Mouse (Mus musculus) intestine, embryonic 16.5 days (tissue): ENCODE measurements around the gene Arhgef6. TPM values are rescaled to one million over a fixed set of nuclear protein-coding genes. Genes with fewer than 3 reads are reported as not detected.

ENCODE experiments used
- ATAC-seq: fragments of 200-750 bp; cut with Nextera tagmentation; 2 replicates; pipeline ENCODE4 v1.8.0; 2017; ENCODE audit warnings: moderate TSS enrichment, moderate library complexity
- H3K27ac ChIP-seq: fragments of 300-500 bp; sonication (generic); 2 replicates; pipeline ENCODE4 v1.5.1; 2014; ENCODE audit warnings: mild to moderate bottlenecking, low read length
- H3K27me3 ChIP-seq: fragments of 300-500 bp; sonication (generic); replicated peaks from 2 replicates; pipeline ENCODE4 v1.6.1; 2014; ENCODE audit warnings: low read length, control low read depth, mixed read lengths; ENCODE audit not compliant: control insufficient read depth, insufficient read depth
- H3K36me3 ChIP-seq: fragments of 300-500 bp; sonication (generic); 2 replicates; pipeline ENCODE4 v1.6.1; 2014; ENCODE audit warnings: low read length, control low read depth; ENCODE audit not compliant: control insufficient read depth, insufficient read depth
- H3K4me1 ChIP-seq: fragments of 300-500 bp; sonication (generic); 2 replicates; pipeline ENCODE4 v1.6.1; 2014; ENCODE audit warnings: low read length, control low read depth, mixed read lengths; ENCODE audit not compliant: control insufficient read depth, insufficient read depth
- H3K4me2 ChIP-seq: fragments of 300-500 bp; sonication (generic); 2 replicates; pipeline ENCODE4 v1.6.1; 2014; ENCODE audit warnings: low read depth, low read length, control low read depth
- H3K4me3 ChIP-seq: fragments of 300-500 bp; sonication (generic); 2 replicates; pipeline ENCODE4 v1.5.1; 2014; ENCODE audit warnings: mild to moderate bottlenecking, low read length
- H3K9ac ChIP-seq: fragments of 300-500 bp; sonication (generic); 2 replicates; pipeline ENCODE4 v1.6.1; 2014; ENCODE audit warnings: low read depth, low read length
- H3K9me3 ChIP-seq: fragments of 300-500 bp; sonication (generic); 2 replicates; pipeline ENCODE4 v1.6.1; 2016; ENCODE audit warnings: low read length, control low read depth; ENCODE audit not compliant: control insufficient read depth
- WGBS: fragments of 180-500 bp; shearing (Covaris S2); extraction: QIAGEN DNeasy Blood & Tissue Kit; methylation state at CpG from one replicate; pipeline ENCODE4 v1.1.7; 2014; 5-methylcytosine and 5-hydroxymethylcytosine counted together
- polyA plus RNA-seq: library from polyadenylated mRNA; unstranded; fragments of >200 nt; fragmentation: Nextera tagmentation; extraction: Ambion mirVana; gene quantifications from 2 replicates; pipeline ENCODE4 v1.2.1, GENCODE M21; 2015

The Arhgef6 gene
- polyA plus RNA-seq = 3.6 and 4.0 TPM in 2 replicates

DNA sequence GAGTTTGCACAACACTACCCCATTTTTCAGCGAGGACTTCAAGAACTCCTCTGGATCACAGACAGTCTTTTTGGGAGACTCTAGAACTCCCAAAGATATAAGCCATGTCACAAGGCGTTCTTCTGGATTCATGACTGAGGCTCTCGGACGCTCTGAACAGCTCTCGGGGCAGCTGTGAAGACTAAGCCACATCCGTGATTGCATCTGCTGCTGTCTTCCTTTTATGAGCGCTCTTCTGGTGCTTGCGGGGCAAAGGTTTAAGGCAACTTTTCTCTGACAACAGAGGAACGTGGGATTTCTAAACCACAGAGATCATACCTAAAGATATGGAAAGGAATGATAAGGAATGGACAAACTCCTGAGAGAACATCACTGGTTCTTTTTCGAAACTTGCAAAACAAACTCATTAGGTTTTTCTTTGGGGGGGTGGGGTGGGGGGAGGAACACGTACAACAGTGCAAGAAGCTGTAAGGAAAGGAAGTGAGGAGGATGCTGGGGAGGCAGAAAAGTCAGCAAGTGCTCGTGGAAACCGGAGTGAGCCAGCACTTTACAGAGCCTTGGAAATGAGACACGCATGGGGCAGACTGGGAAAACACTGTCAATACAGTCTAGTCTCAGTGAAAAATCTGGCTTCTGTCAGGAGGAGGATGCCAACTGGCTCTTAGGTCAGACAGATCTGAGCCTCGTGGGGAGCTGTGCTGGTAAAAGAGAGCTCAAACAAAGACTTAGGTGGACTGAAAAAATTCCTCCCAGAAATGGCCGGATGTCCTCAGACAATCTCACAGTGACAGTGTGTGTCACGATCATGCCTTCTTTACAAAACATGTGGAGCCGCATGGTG, at the start of gene Arhgef6:
Arhgef6 (minus strand) TSS at position 359 of the 841 bp plus-strand sequence.
- H3K27ac ChIP-seq = no peak within 1 kb of the TSS
- no peaks in the 10 kb centered on the region for H3K9me3 ChIP-seq
- no peak for ATAC-seq
- no peaks in the 10 kb centered on the region for H3K36me3 ChIP-seq
- no peaks in the 10 kb centered on the region for H3K4me1 ChIP-seq
- peak within 1 kb of the TSS; percentile 30; the same call in 1 of the 2 replicates for H3K4me2 ChIP-seq
- whole genome bisulfite sequencing = 36% methylated on average over 18 of the region's 18 CpGs
- no peaks in the 10 kb centered on the region for H3K27me3 ChIP-seq
- H3K4me3 ChIP-seq = no peak within 1 kb of the TSS
- H3K9ac ChIP-seq = no peak within 1 kb of the TSS

DNA sequence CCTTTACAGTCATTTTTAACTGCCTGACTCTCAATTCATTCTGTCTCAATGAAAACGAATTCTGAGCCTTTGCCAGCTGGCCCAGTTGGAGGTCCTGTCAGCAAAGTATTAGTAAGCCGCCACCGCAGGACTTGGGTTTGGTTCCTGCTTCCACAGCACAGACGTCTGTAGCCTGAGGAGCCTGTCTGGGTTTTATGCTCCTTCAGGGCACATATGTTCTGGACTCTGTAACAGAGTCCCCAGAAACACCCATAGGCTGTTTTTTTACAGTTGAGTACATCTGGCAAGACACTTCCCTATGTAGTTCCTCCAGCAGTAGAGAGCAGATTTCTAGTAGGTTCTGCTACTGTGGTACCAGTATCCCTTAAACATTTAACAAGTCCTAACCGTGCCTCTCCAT, 42.4 kb upstream of the Arhgef6 start:
- no peaks in the 10 kb centered on the region for H3K4me1 ChIP-seq
- H3K4me2 ChIP-seq = no peak overlapping the region
- WGBS = 79% methylated on average over 5 of the region's 5 CpGs
- no peak overlapping the region for H3K9ac ChIP-seq
- ATAC-seq = no peak
- H3K27me3 ChIP-seq = no peaks in the 10 kb centered on the region
- no peaks in the 10 kb centered on the region for H3K9me3 ChIP-seq
- no peak overlapping the region for H3K4me3 ChIP-seq
- no peaks in the 10 kb centered on the region for H3K36me3 ChIP-seq
- H3K27ac ChIP-seq = no peak overlapping the region

DNA sequence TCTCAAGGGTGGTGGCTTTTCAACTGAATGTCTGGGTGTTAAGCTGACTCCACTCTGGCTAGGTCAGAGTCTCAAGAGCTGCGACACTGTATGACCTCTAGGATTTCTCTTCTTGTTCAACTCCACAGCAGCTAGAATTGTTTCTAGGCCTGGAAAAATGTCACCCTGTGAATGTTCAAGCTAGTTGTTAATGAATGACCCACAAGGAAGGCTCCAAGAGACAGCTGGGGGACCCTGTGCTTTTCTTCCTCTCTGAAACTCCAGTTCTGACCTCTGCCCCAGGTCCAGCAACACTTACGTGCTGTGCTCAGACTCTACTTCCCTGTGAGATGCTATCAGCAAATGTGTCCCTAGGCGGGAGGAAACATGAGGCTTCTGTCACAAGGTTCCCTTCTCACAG, 40.0 kb upstream of the Arhgef6 start:
- Histone ChIP-seq H3K27ac (no peak overlapping the region), H3K27me3 (no peaks in the 10 kb centered on the region), H3K9ac (no peak overlapping the region), H3K36me3 (no peaks in the 10 kb centered on the region), H3K9me3 (no peaks in the 10 kb centered on the region), H3K4me3 (no peak overlapping the region), H3K4me2 (no peak overlapping the region), H3K4me1 (no peaks in the 10 kb centered on the region)
- peak; percentile 68; the same call in 1 of the 2 replicates for ATAC-seq
- WGBS = 65% methylated on average over 3 of the region's 3 CpGs

DNA sequence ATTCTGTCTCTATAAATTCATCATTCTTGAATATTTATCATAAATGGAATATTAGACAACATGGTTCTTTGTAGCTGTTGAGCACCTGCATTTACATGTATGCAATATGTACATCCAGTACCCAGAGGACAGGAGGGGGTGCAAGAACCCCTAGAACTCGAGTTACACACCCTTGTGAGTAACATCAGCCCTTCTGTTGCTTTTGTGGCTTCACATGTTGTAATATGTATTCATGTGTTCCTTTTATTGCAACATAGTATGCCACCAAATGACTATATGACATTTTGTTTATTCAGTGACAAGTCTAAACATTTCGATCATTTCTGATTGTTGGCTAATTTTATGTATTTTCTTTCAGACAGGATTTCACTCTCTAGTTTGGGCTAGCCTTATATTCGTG, 38.6 kb upstream of the Arhgef6 start:
- H3K9ac ChIP-seq = no peak overlapping the region
- no peak for ATAC-seq
- H3K27ac ChIP-seq = no peak overlapping the region
- no peak overlapping the region for H3K4me2 ChIP-seq
- H3K36me3 ChIP-seq = no peaks in the 10 kb centered on the region
- no peaks in the 10 kb centered on the region for H3K4me1 ChIP-seq
- H3K9me3 ChIP-seq = no peaks in the 10 kb centered on the region
- no peaks in the 10 kb centered on the region for H3K27me3 ChIP-seq
- 77% methylated on average over 3 of the region's 3 CpGs for WGBS
- no peak overlapping the region for H3K4me3 ChIP-seq

DNA sequence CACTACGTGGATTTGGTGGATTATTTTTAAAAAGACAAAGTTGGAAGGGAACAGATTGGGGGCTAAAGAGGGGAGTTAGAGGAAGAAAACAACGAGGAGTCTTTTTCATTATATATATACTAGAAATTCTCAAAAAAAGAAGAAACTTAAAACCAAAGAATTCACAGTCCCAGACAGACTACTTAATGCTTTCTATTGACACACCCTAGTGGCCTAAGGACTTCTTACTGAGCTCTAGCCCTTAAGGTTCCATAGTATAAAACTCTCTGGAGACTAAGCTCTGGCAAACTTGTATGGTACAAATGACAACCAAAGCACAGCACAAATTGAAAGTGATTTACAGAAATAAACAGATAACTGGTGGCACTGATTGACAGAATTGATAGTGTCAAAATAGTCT, 35.5 kb upstream of the Arhgef6 start:
- Histone ChIP-seq H3K27ac (no peak overlapping the region), H3K4me3 (no peak overlapping the region), H3K4me1 (no peaks in the 10 kb centered on the region), H3K9me3 (no peaks in the 10 kb centered on the region), H3K4me2 (no peak overlapping the region), H3K36me3 (no peaks in the 10 kb centered on the region), H3K9ac (no peak overlapping the region), H3K27me3 (no peaks in the 10 kb centered on the region)
- 86% methylated on average over 2 of the region's 2 CpGs for WGBS
- ATAC-seq = no peak

DNA sequence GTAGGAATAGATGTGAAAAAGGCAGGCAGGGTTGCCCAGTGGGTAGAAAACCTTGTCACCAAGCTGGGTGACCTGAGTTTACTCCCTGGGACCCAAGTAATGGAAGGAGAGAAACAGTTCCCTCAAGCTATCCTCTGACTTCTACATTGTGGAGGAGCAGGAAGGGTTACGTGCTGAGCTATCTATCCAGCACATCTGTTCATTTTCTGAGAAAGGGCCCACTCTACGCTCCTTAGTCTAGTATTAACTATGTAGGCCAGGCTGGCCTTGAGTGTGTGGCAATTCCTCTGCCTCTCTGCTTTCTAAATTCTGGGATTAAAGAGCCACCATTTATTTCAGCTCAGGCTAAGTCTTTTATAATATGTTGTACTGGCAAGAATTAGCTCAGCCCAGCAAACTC, 35.0 kb upstream of the Arhgef6 start:
- ATAC-seq = no peak
- H3K27me3 ChIP-seq = no peaks in the 10 kb centered on the region
- no peak overlapping the region for H3K4me3 ChIP-seq
- 89% methylated on average over 2 of the region's 2 CpGs for WGBS
- no peak overlapping the region for H3K27ac ChIP-seq
- H3K36me3 ChIP-seq = no peaks in the 10 kb centered on the region
- H3K9me3 ChIP-seq = no peaks in the 10 kb centered on the region
- H3K4me2 ChIP-seq = no peak overlapping the region
- no peak overlapping the region for H3K9ac ChIP-seq
- H3K4me1 ChIP-seq = no peaks in the 10 kb centered on the region

DNA sequence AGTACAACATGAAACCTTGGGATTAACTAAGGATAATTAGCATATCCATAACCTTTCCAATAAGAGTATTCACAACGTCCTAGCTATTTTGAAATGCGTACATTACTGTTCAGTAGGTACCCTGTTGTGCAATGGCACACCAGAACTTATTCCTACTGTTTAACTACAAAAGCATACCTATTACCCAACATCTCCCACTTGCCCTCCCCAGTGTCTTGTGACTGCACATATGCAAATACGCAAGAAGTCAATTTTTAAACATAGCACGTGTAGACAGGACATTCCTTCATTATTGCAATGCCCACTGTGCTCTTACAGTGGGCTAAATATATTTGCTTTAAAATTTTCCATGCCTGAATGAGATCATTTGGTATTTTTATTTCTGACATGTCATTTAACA, 34.4 kb upstream of the Arhgef6 start:
- no peaks in the 10 kb centered on the region for H3K27me3 ChIP-seq
- no peaks in the 10 kb centered on the region for H3K4me1 ChIP-seq
- no peak overlapping the region for H3K4me2 ChIP-seq
- 86% methylated on average over 4 of the region's 4 CpGs for WGBS
- H3K9ac ChIP-seq = no peak overlapping the region
- no peak for ATAC-seq
- H3K36me3 ChIP-seq = no peaks in the 10 kb centered on the region
- H3K27ac ChIP-seq = no peak overlapping the region
- no peaks in the 10 kb centered on the region for H3K9me3 ChIP-seq
- no peak overlapping the region for H3K4me3 ChIP-seq

DNA sequence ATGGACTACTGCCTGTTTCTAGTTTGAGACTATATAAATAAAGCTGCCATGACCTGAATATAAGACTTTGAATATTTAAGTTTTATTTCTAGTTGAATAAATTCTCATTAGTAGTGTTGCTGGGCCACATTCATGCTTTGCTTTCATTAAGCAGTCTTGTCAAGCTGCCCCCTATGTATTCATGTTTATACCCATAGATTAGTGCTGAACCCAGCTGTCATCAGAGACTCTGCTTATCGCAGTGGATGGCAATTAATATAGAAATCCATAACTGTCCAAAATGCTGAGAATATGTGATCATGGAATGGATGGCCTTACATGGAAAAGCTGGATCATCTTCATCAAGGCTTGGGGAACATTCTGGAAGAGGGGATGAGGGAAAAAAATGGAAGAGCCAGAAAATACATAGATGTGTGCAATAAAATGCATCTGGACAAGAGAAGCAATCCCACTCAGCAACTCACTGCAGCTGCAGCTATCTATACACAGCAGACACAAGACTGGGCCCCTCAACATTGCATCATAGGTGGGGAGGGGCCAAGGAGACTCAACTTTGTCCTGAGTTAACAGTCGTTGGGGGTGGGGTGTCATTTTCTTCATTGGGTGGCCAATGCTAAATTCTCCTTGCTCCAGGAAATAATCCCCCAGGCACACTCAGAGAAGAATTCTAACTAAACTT, 26.5 kb upstream of the Arhgef6 start:
- Histone ChIP-seq H3K4me2 (no peak overlapping the region), H3K27ac (no peak overlapping the region), H3K36me3 (no peaks in the 10 kb centered on the region), H3K27me3 (no peaks in the 10 kb centered on the region), H3K4me3 (no peak overlapping the region), H3K9me3 (no peaks in the 10 kb centered on the region), H3K9ac (no peak overlapping the region), H3K4me1 (no peaks in the 10 kb centered on the region)
- ATAC-seq = peak; percentile 80
- 51% methylated on average over 2 of the region's 2 CpGs for WGBS

DNA sequence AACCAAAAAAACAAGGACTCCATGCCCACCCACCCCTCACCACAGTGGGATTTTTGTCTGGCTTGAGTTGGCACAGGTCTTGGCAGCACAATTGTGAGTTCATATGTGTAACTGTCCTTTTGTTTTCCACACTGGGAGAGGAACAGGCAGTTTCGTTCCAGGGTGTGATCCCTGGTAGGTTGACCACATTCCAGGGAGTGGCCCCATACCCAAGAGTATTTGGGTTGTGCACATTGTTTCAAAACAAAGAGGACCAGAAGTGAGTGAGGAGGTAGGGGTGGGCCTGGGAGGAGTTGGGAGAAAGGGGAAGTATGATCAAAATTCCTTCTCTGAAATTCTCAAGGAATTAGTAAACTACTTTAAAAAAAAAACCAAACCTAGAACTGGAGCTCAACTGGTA, 20.8 kb upstream of the Arhgef6 start:
- H3K4me3 ChIP-seq = no peak overlapping the region
- H3K9ac ChIP-seq = no peak overlapping the region
- H3K4me1 ChIP-seq = no peaks in the 10 kb centered on the region
- H3K27me3 ChIP-seq = no peaks in the 10 kb centered on the region
- 79% methylated on average over 1 of the region's 1 CpGs for WGBS
- H3K4me2 ChIP-seq = no peak overlapping the region
- no peaks in the 10 kb centered on the region for H3K9me3 ChIP-seq
- no peak overlapping the region for H3K27ac ChIP-seq
- no peak for ATAC-seq
- no peaks in the 10 kb centered on the region for H3K36me3 ChIP-seq
